Mouse (Mus musculus) induced T-regulatory cell, adult 2 months (primary cell): ENCODE results near the gene Dnah6.
A peak's percentile ranks its signal among the peaks of the same experiment; 100 is the strongest.

ENCODE experiments used
- DNase-seq: peaks from one replicate; pipeline ENCODE4 v3.0.0-alpha.2; 2012; ENCODE audit warnings: low read depth

Dnah6 gene

DNA sequence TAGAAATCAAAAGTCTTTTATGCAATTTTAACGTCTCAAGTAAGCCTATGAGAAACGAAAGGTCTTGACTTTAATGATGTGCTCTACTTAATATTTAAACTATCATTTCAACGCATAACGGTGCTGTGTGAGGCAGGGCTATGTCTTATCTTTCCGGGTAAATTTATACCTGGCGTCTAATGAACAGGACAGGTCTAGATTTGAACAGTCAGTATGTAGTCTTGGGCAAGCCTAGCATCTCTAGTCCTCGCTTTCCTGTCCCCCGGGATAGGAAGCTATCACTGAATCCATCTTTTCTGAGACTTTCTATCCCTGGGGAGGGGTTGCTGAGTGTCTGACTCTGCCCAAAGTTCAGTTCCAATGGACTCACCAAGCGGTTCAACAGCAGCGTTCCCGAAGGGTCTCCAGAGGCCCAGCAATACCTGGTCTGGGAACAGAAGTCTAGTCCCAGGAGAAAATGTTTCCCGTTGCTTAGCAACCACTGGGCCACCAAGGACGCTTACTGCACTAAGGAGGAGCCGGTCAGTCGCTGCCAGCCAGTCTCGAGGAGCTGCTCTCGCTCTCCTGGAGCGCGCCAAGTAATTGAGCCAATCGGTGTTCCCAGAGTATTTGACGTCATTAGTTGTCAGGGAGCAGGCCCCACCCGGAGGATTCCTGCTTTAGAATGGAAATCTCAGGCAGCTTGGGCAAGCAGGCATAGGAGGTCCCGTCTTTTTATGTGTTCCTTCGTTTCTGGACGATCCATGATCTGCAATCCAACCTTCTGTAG is at the start of gene Dnah6:
Dnah6 (minus strand) TSS at position 463 of the 769 bp plus-strand sequence.
- peak; percentile 63 for DNase-seq

DNA sequence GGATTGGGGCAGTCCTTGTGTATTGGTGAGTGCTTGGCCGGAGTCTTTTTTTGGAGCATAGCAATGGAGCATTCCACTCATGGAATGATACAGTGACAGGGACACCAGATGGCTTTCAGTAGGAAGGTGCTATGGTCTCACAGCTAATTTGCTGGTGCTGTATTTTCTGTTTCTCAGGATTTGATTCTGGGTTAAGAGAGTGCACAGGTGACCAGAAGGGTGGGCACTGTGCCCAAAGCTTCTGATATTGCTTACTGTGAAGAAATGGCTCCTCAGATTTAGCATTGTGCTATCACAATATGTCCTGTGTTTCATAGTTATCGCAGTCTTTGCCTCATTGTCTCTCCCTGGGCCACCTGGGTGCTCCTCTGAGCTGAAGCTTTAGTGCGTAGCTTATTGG is 47.9 kb upstream of the Dnah6 start:
- DNase-seq = no peak

DNA sequence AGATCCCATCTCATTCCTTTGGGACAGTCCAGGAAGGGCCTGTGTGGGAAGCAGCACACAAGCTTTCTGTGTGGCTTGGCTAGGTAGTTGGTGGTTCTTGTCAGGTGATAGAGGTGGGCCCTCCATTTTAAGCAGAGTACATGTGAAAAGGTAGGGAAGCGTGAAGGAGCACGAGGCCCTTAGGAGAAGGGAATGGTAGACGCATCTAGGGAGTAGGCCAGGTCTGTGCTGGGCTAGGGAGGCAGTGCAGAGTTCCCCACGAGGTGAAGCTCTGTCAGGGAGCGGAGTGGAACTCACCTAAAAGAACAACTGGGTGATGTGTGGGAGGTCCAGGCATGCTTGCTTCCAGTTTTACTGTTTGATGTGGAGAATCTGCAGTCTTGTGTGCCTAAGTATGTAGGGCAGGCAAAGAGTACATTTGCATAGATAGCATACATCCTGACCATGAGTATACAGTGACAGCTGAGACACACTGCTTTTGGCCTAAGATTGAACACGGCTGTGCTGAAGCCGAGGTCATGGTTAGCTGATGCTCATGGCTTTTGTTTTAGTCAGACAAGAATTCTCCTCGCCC is 46.4 kb upstream of the Dnah6 start:
- no peak for DNase-seq

- DNase-seq = no peak
These were observed 43.4 kb upstream of the Dnah6 start for GRCm38 (mm10) chr6:73264801-73265200.

GRCm38 (mm10) chr6:73260110-73260509 is 38.7 kb upstream of the Dnah6 start:
- no peak for DNase-seq

- DNase-seq = no peak
These were observed 35.6 kb upstream of the Dnah6 start for GRCm38 (mm10) chr6:73257068-73257467.

DNA sequence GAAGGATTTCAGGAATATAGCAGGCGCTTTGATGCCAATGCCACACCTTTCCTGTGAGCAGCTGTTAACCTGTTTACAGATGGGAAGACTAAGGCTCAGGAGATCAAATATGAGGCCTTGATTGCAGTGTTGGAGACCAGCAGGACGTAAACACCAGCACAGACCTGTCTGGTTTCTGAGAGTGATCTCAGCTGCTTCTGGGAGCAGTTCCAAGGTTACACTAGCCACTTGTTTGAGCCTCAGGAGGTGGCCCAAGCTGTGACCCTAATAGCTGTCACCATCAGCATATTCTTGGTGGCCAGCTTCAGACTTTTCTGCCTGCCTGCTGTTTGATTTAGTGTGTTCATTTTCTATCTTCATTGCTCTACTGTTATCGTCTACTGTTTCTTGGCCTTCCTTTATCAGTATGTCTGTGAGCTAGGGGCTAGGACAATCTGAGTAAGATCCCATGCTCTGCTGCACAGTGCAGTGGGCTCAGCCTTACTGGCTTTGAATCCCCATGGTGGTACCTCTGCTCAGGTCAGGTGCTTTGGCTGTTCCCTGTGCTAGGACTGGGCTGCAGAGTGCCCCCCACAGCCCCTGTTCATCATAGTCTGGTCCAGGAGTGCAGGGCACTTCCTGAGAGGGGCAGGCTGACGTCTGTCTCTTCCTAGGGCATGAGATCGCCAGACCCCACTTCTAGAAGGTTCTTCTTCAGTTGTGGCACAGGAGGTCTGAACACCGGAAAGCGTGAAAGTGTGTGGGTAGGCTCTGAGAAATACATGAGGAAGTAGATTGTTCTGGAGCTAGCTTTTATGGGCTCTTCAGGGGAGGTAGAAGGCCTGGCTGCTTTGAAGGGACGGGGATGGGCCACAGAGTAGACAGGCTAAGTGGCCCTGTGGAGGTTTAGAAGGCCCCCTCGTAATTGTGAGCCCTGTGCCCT is 33.1 kb upstream of the Dnah6 start:
- peak; percentile 39 for DNase-seq

DNA sequence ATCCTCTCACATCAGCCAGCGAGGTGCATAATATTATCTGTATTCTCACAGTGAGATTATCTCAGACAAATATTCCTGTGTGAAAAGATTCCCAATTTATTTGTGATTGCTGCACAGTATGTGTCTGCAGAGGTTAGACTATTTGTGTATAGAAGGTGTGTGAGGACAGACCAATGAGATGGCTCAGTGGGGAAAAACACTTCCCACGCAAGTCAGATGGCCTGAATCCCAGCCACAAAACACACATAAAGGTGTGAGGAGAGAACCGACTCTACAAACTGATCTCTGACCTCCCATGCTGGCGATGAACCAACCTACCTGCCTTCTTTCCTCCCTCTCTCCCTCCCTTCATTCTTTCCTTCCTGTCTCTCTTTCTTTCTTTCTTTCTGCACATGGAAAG is 32.1 kb upstream of the Dnah6 start:
- DNase-seq = no peak

GRCm38 (mm10) chr6:73253006-73253405 is 31.6 kb upstream of the Dnah6 start:
- DNase-seq = no peak

- no peak for DNase-seq
These were observed 30.9 kb upstream of the Dnah6 start for GRCm38 (mm10) chr6:73252396-73252795.

DNA sequence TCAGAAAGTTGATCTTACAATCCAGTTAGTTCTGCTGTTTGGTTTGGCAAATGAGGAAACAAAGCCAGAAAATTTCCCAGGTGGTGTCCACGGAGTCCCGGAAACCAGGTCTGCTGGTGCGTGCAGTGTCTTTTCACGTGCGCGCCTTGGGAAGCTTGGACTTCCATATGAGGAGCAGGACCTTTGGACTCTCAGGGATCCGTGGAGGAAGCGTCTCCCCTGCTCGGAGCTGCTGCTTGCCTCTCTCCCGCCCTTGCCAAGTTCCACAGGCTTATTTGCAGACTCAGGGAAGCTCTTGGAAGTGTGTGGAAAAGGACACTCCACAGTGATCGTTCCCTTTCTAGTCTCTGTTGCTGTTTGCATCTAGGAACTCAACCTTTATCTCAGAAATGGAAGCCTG is 29.9 kb upstream of the Dnah6 start:
- no peak for DNase-seq

GRCm38 (mm10) chr6:73249851-73250250 is 28.4 kb upstream of the Dnah6 start:
- DNase-seq = no peak

- peak; percentile 45 for DNase-seq
These were observed 27.6 kb upstream of the Dnah6 start for GRCm38 (mm10) chr6:73249049-73249422.

GRCm38 (mm10) chr6:73248237-73249048 is 27.0 kb upstream of the Dnah6 start, which contains the start of gene Suclg1:
TSS of gene Suclg1 (plus strand) at chr6:73248382.
- DNase-seq = peak; percentile 95

- peak; percentile 82 for DNase-seq
These were observed 26.0 kb upstream of the Dnah6 start for GRCm38 (mm10) chr6:73247452-73247851.

- DNase-seq = no peak
These were observed 25.4 kb upstream of the Dnah6 start for GRCm38 (mm10) chr6:73246821-73247220.

GRCm38 (mm10) chr6:73235650-73236049 is 14.2 kb upstream of the Dnah6 start:
- DNase-seq = no peak

GRCm38 (mm10) chr6:73234302-73234900 is 12.9 kb upstream of the Dnah6 start:
- DNase-seq = no peak

DNA sequence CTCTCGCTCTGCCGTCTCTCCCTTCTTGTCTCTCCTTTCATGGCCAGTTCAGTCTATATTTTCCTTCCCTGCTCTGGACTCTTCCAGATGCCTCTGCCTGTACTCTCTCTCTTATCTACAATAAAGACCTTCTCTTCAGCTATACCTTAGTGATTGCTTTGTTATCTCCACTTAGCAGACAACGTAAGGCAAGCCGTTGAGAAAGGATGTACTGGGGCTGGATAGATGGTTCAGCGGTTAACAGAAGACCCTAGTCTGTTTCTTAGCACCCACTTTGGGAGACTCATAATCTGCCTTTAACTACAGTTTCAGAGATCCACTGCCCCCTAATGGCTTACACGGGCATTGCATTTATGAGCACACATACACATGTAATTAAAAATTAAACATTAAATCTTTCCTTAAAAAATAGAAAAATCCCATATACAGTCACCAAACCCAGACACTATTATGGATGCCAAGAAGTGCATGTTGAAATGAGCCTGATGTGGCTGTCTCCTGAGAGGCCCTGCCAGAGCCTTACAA is 11.8 kb upstream of the Dnah6 start:
- DNase-seq = peak; percentile 62

- DNase-seq = no peak
These were observed 10.7 kb upstream of the Dnah6 start for GRCm38 (mm10) chr6:73232152-73232584.

- no peak for DNase-seq
These were observed 7.4 kb upstream of the Dnah6 start for GRCm38 (mm10) chr6:73228881-73229280.
